ENCODE assay signal across 8 mouse cellular contexts in the genomic region with DNA sequence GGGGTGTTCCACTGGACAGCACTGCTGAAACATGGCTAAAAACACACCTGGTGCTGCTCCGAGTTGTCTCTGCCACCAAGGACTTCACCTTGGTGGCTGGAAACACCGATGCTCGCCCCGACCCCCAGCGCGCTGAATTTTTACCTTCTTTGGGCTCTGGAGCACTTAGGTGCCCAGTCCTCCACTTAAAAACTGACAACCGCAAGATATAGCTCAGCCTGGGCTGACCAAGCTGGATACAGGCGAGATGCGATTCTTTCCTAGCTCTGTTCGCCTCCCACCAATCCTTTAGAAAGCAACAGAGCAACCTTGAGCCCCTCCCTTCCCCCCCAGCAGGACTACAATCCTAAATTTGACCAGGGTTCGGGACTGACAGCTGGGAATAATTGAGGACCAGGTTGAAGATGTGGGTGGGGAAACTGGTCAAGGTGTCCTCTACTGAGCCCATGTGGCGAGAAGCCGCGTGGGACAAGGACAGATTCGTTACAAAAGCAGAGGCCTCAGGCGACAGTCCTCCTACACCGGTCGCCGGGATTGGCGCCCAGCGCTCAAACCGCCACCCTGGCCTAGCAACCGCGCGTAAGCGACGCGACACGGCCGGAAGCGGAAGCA. TPM values are rescaled to one million over a fixed set of nuclear protein-coding genes. Genes with fewer than 3 reads are reported as not detected.
DNase-seq lines count a peak whose midpoint lies in the region; ATAC-seq and TF ChIP-seq lines count a peak whose summit lies in the region.

No protein-coding gene starts in this region.

- H3K9me3 ChIP-seq in heart, embryonic 13.5 days = no peaks in the 10 kb centered on the region
- no peaks in the 10 kb centered on the region for H3K9me3 ChIP-seq in forebrain, embryonic 13.5 days (replicated peaks)
- H3K9me3 ChIP-seq in limb, embryonic 14.5 days (ENCODE audit: control insufficient read depth, low read length) = no peaks in the 10 kb centered on the region

- H3K27ac ChIP-seq in heart, embryonic 13.5 days (replicated peaks) = peak overlapping the region; percentile 97
- H3K27ac ChIP-seq in thymus, adult 2 months (ENCODE audit: control insufficient read depth, insufficient read depth, low read length) = peak overlapping the region; percentile 85
- H3K27ac ChIP-seq in forebrain, embryonic 13.5 days = peak overlapping the region; percentile 80
- peak overlapping the region; percentile 85 for H3K27ac ChIP-seq in limb, embryonic 14.5 days (replicated peaks; ENCODE audit: low read depth, low read length)

- no peaks in the 10 kb centered on the region for H3K27me3 ChIP-seq in heart, embryonic 13.5 days (replicated peaks)
- H3K27me3 ChIP-seq in thymus, adult 2 months (ENCODE audit: control insufficient read depth, insufficient read depth, low read length) = no peaks in the 10 kb centered on the region
- no peaks in the 10 kb centered on the region for H3K27me3 ChIP-seq in forebrain, embryonic 13.5 days
- no peaks in the 10 kb centered on the region; the same call in 1 of the 2 replicates for H3K27me3 ChIP-seq in limb, embryonic 14.5 days (ENCODE audit: control insufficient read depth, insufficient read depth, low read length)

- peaks cover 23% of the 10 kb centered on the region for H3K36me3 ChIP-seq in heart, embryonic 13.5 days
- H3K36me3 ChIP-seq in thymus, adult 2 months (ENCODE audit: control insufficient read depth, insufficient read depth, low read length) = peaks cover 5% of the 10 kb centered on the region; the same call in 1 of the 2 replicates
- no peaks in the 10 kb centered on the region; the same call in 1 of the 2 replicates for H3K36me3 ChIP-seq in forebrain, embryonic 13.5 days (ENCODE audit: poor library complexity, severe bottlenecking)
- peaks cover 3% of the 10 kb centered on the region; the same call in 1 of the 2 replicates for H3K36me3 ChIP-seq in limb, embryonic 14.5 days (ENCODE audit: control insufficient read depth, insufficient read depth, low read length)

- peak overlapping the region; percentile 82 for H3K4me2 ChIP-seq in heart, embryonic 13.5 days
- H3K4me2 ChIP-seq in forebrain, embryonic 13.5 days = peak overlapping the region; percentile 71
- H3K4me2 ChIP-seq in limb, embryonic 14.5 days (replicated peaks; ENCODE audit: low read depth, low read length, severe bottlenecking) = peak overlapping the region; percentile 73

- 13% methylated on average over 23 of the region's 31 CpGs for WGBS in heart, embryonic 13.5 days
- 2% methylated on average over 31 of the region's 31 CpGs for WGBS in thymus, adult 2 months
- 16% methylated on average over 30 of the region's 31 CpGs for whole genome bisulfite sequencing in forebrain, embryonic 13.5 days
- WGBS in limb, embryonic 14.5 days = 21% methylated on average over 22 of the region's 31 CpGs

- H3K4me1 ChIP-seq in heart, embryonic 13.5 days = 0 out of 2 replicates have a peak, but pooled peaks cover 7% of the 10 kb centered on the region
- 0 out of 2 replicates have a peak, but pooled peaks cover 3% of the 10 kb centered on the region for H3K4me1 ChIP-seq in thymus, adult 2 months (replicated peaks; ENCODE audit: control insufficient read depth, insufficient read depth, low read length)
- no peaks in the 10 kb centered on the region for H3K4me1 ChIP-seq in forebrain, embryonic 13.5 days
- no peaks in the 10 kb centered on the region for H3K4me1 ChIP-seq in limb, embryonic 14.5 days (ENCODE audit: control insufficient read depth, insufficient read depth, low read length)

- no peak; the same call in 1 of the 2 replicates for ATAC-seq in heart, embryonic 13.5 days (ENCODE audit: extremely low read depth, insufficient number of reproducible peaks, low FRiP score, low TSS enrichment)
- ATAC-seq in forebrain, embryonic 13.5 days = no peak; the same call in 1 of the 2 replicates
- ATAC-seq in limb, embryonic 14.5 days (ENCODE audit: low FRiP score, low read depth) = no peak

- peak overlapping the region; percentile 65 for H3K4me3 ChIP-seq in heart, embryonic 13.5 days
- H3K4me3 ChIP-seq in thymus, adult 2 months (ENCODE audit: control insufficient read depth, insufficient read depth, low read length) = peak overlapping the region; percentile 98
- H3K4me3 ChIP-seq in forebrain, embryonic 13.5 days = peak overlapping the region; percentile 51
- H3K4me3 ChIP-seq in limb, embryonic 14.5 days (replicated peaks; ENCODE audit: low read length) = peak overlapping the region; percentile 54

- peak overlapping the region; percentile 84 for H3K9ac ChIP-seq in heart, embryonic 13.5 days
- peak overlapping the region; percentile 67 for H3K9ac ChIP-seq in forebrain, embryonic 13.5 days
- peak overlapping the region; percentile 61 for H3K9ac ChIP-seq in limb, embryonic 14.5 days (ENCODE audit: low read depth, low read length, severe bottlenecking)

- DNase-seq in heart, adult 18-20 months = no peak
- peak; percentile 12 for DNase-seq in thymus, adult 2 months
- no peak for DNase-seq in thymus, postnatal 10 days (ENCODE audit: low spot score in 2 of 2)
- no peak for DNase-seq in limb, embryonic 14.5 days (ENCODE audit: low spot score)
- peak; percentile 82 for DNase-seq in right cerebral cortex, postnatal 14 days
- DNase-seq in natural killer cell, adult 2 months (ENCODE audit: low spot score in 2 of 2) = no peak

- TF ChIP-seq CTCF in thymus, adult 2 months (IDR thresholded peaks at IDR 0.05; ENCODE audit: borderline replicate concordance, control insufficient read depth, extremely low read depth, insufficient read depth, low read length, poor library complexity) = no peak

- peak; percentile 59; the same call in 1 of the 2 replicates for TF ChIP-seq POLR2A in thymus, adult 2 months (IDR thresholded peaks at IDR 0.05; ENCODE audit: control insufficient read depth, extremely low read depth, insufficient read depth, low read length, poor library complexity)
- TF ChIP-seq POLR2A in limb, embryonic 14.5 days (IDR thresholded peaks at IDR 0.05; ENCODE audit: borderline replicate concordance, extremely low read depth, insufficient read depth, insufficient read length) = no peak

RNA-seq across cellular contexts. Expression of a gene that starts 0.7 kb away (rescaled TPM):
- polyA plus RNA-seq in heart, embryonic 13.5 days (2015; fragmentation: Nextera tagmentation; extraction: Ambion mirVana) = 32.6 and 39.0 TPM in 2 replicates
- total RNA-seq in heart, adult 18-20 months (2021) = 10 to 100 TPM; 45.7 to 51.7 TPM
- polyA plus RNA-seq in thymus, adult 2 months (2012; rRNA removed) = 21.1 and 21.8 TPM in 2 replicates
- polyA plus RNA-seq in forebrain, embryonic 13.5 days (2015; fragmentation: Nextera tagmentation; extraction: Ambion mirVana) = 23.8 and 25.4 TPM in 2 replicates
- polyA plus RNA-seq in limb, embryonic 14.5 days (2012; rRNA removed) = 34.3 and 38.4 TPM in 2 replicates
- 40.7 and 40.9 TPM in 2 replicates for polyA plus RNA-seq in limb, embryonic 14.5 days (2014; fragmentation: Nextera tagmentation; extraction: Ambion mirVana)

Comparison
In these comparisons a context has a peak if more than half of its experiments do, and no peak if none do; other contexts are left out.
1. DNase-seq: peak in thymus, adult 2 months (single experiment) and right cerebral cortex, postnatal 14 days (single experiment); none in heart, adult 18-20 months (0 of 2), thymus, postnatal 10 days (0 of 2), limb, embryonic 14.5 days (single experiment) and natural killer cell, adult 2 months (0 of 2).
2. Peak in every context shown above with its lines, with median percentiles within 50 percentile points of each other: H3K27ac ChIP-seq, H3K4me2 ChIP-seq, H3K4me3 ChIP-seq and H3K9ac ChIP-seq.